Mouse (Mus musculus) E14TG2a.4 (cell line): ENCODE data around the gene Rin1.
"Not testable (repeated sequence)": the region's sequence is repeated elsewhere in the genome, so short reads cannot be mapped to it uniquely, and the experiment has no call there.

Experiments used
- H3K27me3 ChIP-seq: 2 replicates; pipeline ENCODE4 v1.6.1; 2014; ENCODE audit warnings: low read length, control low read depth; ENCODE audit not compliant: insufficient read depth
- H3K36me3 ChIP-seq: 2 replicates; pipeline ENCODE4 v1.6.1; 2014; ENCODE audit warnings: low read length, control low read depth; ENCODE audit not compliant: insufficient read depth
- H3K4me1 ChIP-seq: replicated peaks from 2 replicates; pipeline ENCODE4 v1.6.1; 2014; ENCODE audit warnings: low read depth, low read length, control low read depth
- H3K4me3 ChIP-seq: replicated peaks from 2 replicates; pipeline ENCODE4 v1.5.1; 2014; ENCODE audit warnings: mild to moderate bottlenecking, low read length
- H3K9me3 ChIP-seq: 2 replicates; pipeline ENCODE4 v1.6.1; 2014; ENCODE audit warnings: low read length, control low read depth
- CTCF ChIP-seq: conservative IDR thresholded peaks from 2 replicates; pipeline ENCODE4 v1.5.1; 2014; ENCODE audit warnings: low read length
- NANOG ChIP-seq: IDR thresholded peaks from 2 replicates; pipeline ENCODE4 v1.6.1; 2014; ENCODE audit warnings: borderline replicate concordance, low read length, mixed read lengths
- POU5F1 ChIP-seq: IDR thresholded peaks from 2 replicates; pipeline ENCODE4 v1.6.1; 2014; ENCODE audit warnings: low read length, borderline replicate concordance

Rin1 gene

GRCm38 (mm10) chr19:5050047-5050905, at the start of gene Rin1:
Rin1 (plus strand) TSS chr19:5050481.
- TF ChIP-seq POU5F1 (no peak), NANOG (no peak), CTCF (peak; percentile 6; the same call in 1 of the 2 replicates)
- Histone ChIP-seq H3K4me3 (peak within 1 kb of the TSS; percentile 77), H3K4me1 (peaks cover 80% of the 10 kb centered on the region), H3K36me3 (peaks cover 65% of the 10 kb centered on the region), H3K9me3 (no peaks in the 10 kb centered on the region), H3K27me3 (peaks cover 32% of the 10 kb centered on the region)

DNA sequence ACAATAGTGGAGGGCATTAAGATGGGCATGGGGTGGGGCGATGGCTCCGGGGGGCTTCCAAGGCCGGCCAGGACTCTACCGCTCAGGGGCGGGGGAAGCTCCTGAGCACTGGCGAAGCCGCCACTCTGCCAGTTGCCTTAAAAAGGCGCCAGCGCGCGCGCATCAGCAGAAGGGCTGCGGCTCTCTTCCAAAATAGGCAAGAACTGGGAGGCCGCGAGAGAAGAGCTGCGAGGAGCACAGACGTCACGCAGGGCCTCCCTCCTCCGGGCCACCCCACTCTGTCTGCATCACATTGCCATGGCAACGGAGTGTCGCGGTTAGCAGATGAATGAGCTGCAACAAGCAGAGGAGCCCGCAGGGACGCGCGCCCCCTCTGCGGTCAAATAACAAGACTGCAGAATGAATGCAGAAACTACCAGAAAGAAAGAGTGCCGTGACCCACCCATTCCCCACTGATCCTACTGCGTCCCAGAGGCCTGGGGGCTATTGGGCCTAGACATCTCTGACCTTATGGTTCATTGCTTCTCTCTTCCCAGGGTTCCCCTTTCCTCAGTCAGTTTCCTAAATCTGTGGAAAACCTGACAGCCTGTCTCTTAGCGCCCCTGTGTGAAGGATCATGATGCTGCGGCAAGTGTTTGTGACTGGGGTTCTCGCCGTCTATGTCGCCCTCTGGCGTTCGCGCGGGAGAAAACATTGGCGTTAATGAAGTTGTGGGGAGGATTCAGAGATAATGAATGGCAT, 48.4 kb upstream of the Rin1 start:
- Histone ChIP-seq H3K27me3 (peaks cover 47% of the 10 kb centered on the region), H3K4me3 (peak overlapping the region; percentile 69), H3K9me3 (no peaks in the 10 kb centered on the region), H3K4me1 (peaks cover 42% of the 10 kb centered on the region), H3K36me3 (no peaks in the 10 kb centered on the region)
- TF ChIP-seq CTCF, result peak; percentile 87
- TF ChIP-seq POU5F1, result no peak
- TF ChIP-seq NANOG, result no peak

GRCm38 (mm10) chr19:5003644-5004043, 46.6 kb upstream of the Rin1 start:
- peaks cover 25% of the 10 kb centered on the region for H3K4me1 ChIP-seq
- H3K36me3 ChIP-seq, H3K4me3 ChIP-seq: not testable (repeated sequence)

GRCm38 (mm10) chr19:5004925-5005324, 45.4 kb upstream of the Rin1 start:
- no peaks in the 10 kb centered on the region for H3K9me3 ChIP-seq
- no peaks in the 10 kb centered on the region for H3K36me3 ChIP-seq
- peaks cover 20% of the 10 kb centered on the region for H3K4me1 ChIP-seq
- H3K4me3 ChIP-seq, result no peak overlapping the region
- peaks cover 18% of the 10 kb centered on the region for H3K27me3 ChIP-seq
- TF ChIP-seq POU5F1 (no peak), NANOG (no peak), CTCF (no peak)

More at GRCm38 (mm10) chr19:5003644-5004043, 46.6 kb upstream of the Rin1 start:
- H3K9me3 ChIP-seq, result not testable (repeated sequence)
- H3K27me3 ChIP-seq, result peaks cover 31% of the 10 kb centered on the region

DNA sequence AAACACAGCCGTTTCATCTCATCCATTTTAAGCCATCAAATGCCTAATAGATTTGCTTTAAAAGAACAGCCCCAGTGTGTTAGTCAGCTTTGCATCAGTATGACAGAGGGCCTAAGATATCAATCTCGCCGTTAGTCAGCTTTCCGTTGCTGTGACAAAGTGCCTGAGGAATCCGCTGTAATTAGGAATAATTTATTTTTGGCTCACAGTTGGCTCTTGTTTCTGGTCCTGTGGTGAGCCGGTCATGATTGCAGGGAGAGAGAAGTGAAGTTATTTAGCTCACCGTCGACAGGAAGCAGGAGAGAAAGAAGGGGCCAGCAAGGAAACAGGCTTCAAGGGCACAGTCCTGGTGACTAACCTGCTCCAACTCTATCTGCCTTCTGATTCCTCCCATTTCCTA, 37.1 kb upstream of the Rin1 start:
- no peaks in the 10 kb centered on the region for H3K9me3 ChIP-seq
- H3K4me3 ChIP-seq, result no peak overlapping the region
- no peaks in the 10 kb centered on the region for H3K36me3 ChIP-seq
- no peaks in the 10 kb centered on the region for H3K27me3 ChIP-seq
- no peak for TF ChIP-seq CTCF
- TF ChIP-seq NANOG, result no peak
- no peak for TF ChIP-seq POU5F1
- peaks cover 53% of the 10 kb centered on the region for H3K4me1 ChIP-seq

DNA sequence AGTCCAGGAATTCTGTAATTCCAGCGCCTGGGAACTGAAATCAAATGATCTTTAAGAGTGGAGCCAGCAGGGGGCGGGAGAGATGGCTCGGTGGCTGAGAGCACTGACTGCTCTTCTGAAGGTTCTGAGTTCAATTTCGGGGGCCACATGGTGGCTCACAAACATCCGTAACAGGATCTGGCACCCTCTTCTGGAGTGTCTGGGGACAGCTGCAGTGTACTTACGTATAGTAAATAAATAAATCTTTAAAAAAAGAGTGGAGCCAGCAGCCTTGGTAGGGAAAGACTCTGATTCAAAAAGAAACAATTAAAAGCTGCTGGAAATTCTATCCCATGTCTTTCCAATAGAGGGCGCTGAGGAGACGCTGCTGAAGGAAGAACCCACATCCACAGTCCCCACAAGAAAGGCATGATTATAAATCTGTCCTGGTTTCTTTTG, 35.3 kb upstream of the Rin1 start:
- H3K4me3 ChIP-seq, result no peak overlapping the region
- TF ChIP-seq CTCF (peak; percentile 76), POU5F1 (no peak), NANOG (no peak)
- no peaks in the 10 kb centered on the region for H3K36me3 ChIP-seq
- H3K27me3 ChIP-seq, result no peaks in the 10 kb centered on the region
- peaks cover 65% of the 10 kb centered on the region for H3K4me1 ChIP-seq
- no peaks in the 10 kb centered on the region for H3K9me3 ChIP-seq

DNA sequence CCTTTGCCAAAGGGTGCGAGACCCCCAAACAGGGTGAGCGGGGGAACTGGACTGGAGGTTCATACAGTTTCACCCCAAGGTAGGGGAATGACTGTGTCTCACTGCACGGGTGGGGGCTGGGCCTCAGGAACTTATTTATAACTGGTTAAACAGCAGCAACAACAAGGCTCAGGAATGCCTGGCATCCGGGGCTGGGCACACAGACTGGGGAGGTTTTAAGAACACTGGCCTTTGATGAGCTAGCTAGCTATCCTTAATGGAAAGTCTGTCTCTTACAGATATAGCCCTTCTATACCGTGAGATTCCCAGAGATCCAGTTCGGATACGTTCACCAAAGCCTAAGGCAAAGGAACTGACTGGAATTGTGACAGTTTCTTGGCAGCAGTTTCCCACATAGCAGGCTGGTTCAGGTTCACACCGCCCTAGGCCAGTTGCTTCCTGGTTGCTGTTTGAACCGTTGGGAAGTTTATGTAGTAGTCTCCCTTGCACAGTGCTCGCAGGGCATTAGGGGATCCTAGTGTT, 34.0 kb upstream of the Rin1 start:
- peak overlapping the region; percentile 53 for H3K4me3 ChIP-seq
- H3K9me3 ChIP-seq, result no peaks in the 10 kb centered on the region
- TF ChIP-seq CTCF (no peak), POU5F1 (no peak), NANOG (no peak)
- peaks cover 65% of the 10 kb centered on the region for H3K4me1 ChIP-seq
- H3K36me3 ChIP-seq, result no peaks in the 10 kb centered on the region
- no peaks in the 10 kb centered on the region for H3K27me3 ChIP-seq

GRCm38 (mm10) chr19:5016782-5017181, 33.5 kb upstream of the Rin1 start:
- TF ChIP-seq NANOG, result no peak
- no peak for TF ChIP-seq POU5F1
- TF ChIP-seq CTCF, result peak; percentile 68
- Histone ChIP-seq H3K36me3 (no peaks in the 10 kb centered on the region), H3K27me3 (no peaks in the 10 kb centered on the region), H3K9me3 (no peaks in the 10 kb centered on the region), H3K4me3 (peak overlapping the region; percentile 53), H3K4me1 (peaks cover 65% of the 10 kb centered on the region)

DNA sequence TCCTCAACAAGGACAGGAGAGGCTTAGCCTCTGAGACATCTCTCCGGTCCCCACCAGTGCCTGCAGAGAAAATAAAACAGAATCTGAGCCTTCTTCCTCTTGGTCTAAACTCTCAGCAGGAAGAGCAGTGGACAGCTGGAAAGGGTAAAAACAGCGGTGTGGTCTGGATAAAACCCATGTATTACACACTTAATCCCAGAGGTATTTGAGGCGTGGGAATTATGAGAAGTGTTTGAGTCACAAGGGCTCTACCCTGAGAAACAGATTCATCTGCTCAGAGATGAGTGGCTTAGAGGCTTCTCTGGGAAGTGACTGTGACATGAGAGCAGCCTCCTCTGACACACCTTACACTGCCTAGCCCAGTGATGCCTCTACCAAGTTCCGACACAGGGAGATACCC, 32.7 kb upstream of the Rin1 start:
- Histone ChIP-seq H3K4me1 (peaks cover 66% of the 10 kb centered on the region), H3K36me3 (no peaks in the 10 kb centered on the region), H3K4me3 (no peak overlapping the region), H3K9me3 (no peaks in the 10 kb centered on the region), H3K27me3 (no peaks in the 10 kb centered on the region; the same call in 1 of the 2 replicates)
- TF ChIP-seq NANOG, result no peak
- TF ChIP-seq CTCF, result no peak
- no peak for TF ChIP-seq POU5F1
